9 mouse cellular contexts compared by ENCODE assay signal in genomic region chr4:95742986-95743385, GRCm38 (mm10).
DNase-seq lines count a peak whose midpoint lies in the region; ATAC-seq and TF ChIP-seq lines count a peak whose summit lies in the region.
"Had no signal": no experiment of that assay in that cellular context is flagged by ENCODE, and none has a peak within 500 bp of the region (broad histone marks: within the 10 kb centered on the region; RNA-seq: fewer than 3 reads in every experiment).

No protein-coding gene starts in this region.

- no peaks in the 10 kb centered on the region for H3K9me3 ChIP-seq in kidney, embryonic 14.5 days (ENCODE audit: control insufficient read depth, low read length)
- H3K9me3 ChIP-seq in heart, embryonic 12.5 days (replicated peaks) = no peaks in the 10 kb centered on the region
- H3K9me3 ChIP-seq: limb, embryonic 13.5 days had no signal

- TF ChIP-seq POLR2A in testis, adult 2 months (IDR thresholded peaks at IDR 0.05; ENCODE audit: control insufficient read depth, low read depth, low read length) = no peak

- no peaks in the 10 kb centered on the region for H3K36me3 ChIP-seq in kidney, embryonic 14.5 days (ENCODE audit: control insufficient read depth, insufficient read depth, low read length)
- no peaks in the 10 kb centered on the region for H3K36me3 ChIP-seq in heart, embryonic 12.5 days
- no peaks in the 10 kb centered on the region for H3K36me3 ChIP-seq in testis, adult 2 months (ENCODE audit: control insufficient read depth, insufficient read depth, low read length)
- H3K36me3 ChIP-seq: limb, embryonic 13.5 days had no signal

- no peak for DNase-seq in kidney, adult 11 months
- peak; percentile 71 for DNase-seq in brain, adult 2 months (ENCODE audit: low read depth, low spot score)
- peak in 1 of 2 experiments; percentile 30 for DNase-seq in left cerebral cortex, adult 2 months (ENCODE audit: extremely low spot score in 1 of 2, low spot score in 2 of 2)
- DNase-seq in spleen, postnatal 10 days (ENCODE audit: low spot score in 2 of 2) = no peak
- no peak for DNase-seq in cerebellum, postnatal 25 days

- TF ChIP-seq CTCF in left cerebral cortex, adult 2 months (IDR thresholded peaks at IDR 0.05) = peak; percentile 32
- no peak for TF ChIP-seq CTCF in testis, adult 2 months (IDR thresholded peaks at IDR 0.05; ENCODE audit: control insufficient read depth, insufficient read depth, insufficient replicate concordance, low read depth, low read length)

- no peaks in the 10 kb centered on the region for H3K27me3 ChIP-seq in kidney, embryonic 14.5 days (ENCODE audit: control insufficient read depth, insufficient read depth, low read length)
- H3K27me3 ChIP-seq in heart, embryonic 12.5 days (replicated peaks) = no peaks in the 10 kb centered on the region
- H3K27me3 ChIP-seq in testis, adult 2 months (ENCODE audit: control insufficient read depth, insufficient read depth, low read length) = no peaks in the 10 kb centered on the region
- H3K27me3 ChIP-seq: limb, embryonic 13.5 days had no signal

- 28% methylated on average over 4 of the region's 4 CpGs for WGBS in kidney, embryonic 14.5 days
- WGBS in heart, embryonic 12.5 days = 12% methylated on average over 4 of the region's 4 CpGs

- H3K4me2 ChIP-seq in kidney, embryonic 14.5 days (replicated peaks; ENCODE audit: low read depth, low read length) = no peak overlapping the region
- no peak overlapping the region for H3K4me2 ChIP-seq in heart, embryonic 12.5 days
- H3K4me2 ChIP-seq: limb, embryonic 13.5 days had no signal

- H3K4me3 ChIP-seq in kidney, embryonic 14.5 days (ENCODE audit: low read length) = no peak overlapping the region
- H3K4me3 ChIP-seq in heart, embryonic 12.5 days = no peak overlapping the region
- no peak overlapping the region for H3K4me3 ChIP-seq in left cerebral cortex, adult 2 months
- H3K4me3 ChIP-seq in testis, adult 2 months (ENCODE audit: control insufficient read depth, low read depth, low read length) = no peak overlapping the region
- H3K4me3 ChIP-seq: limb, embryonic 13.5 days had no signal

- ATAC-seq in kidney, embryonic 14.5 days (ENCODE audit: low FRiP score, low TSS enrichment) = no peak
- no peak for ATAC-seq in heart, embryonic 12.5 days (ENCODE audit: insufficient number of reproducible peaks, low FRiP score)

- 0 out of 2 replicates have a peak overlapping the region, but pooled peaks have one; percentile 23 for H3K9ac ChIP-seq in kidney, embryonic 14.5 days (ENCODE audit: low read depth, low read length)
- no peak overlapping the region for H3K9ac ChIP-seq in heart, embryonic 12.5 days
- H3K9ac ChIP-seq: limb, embryonic 13.5 days had no signal

- no peak overlapping the region for H3K27ac ChIP-seq in kidney, embryonic 14.5 days (ENCODE audit: low read depth, low read length)
- H3K27ac ChIP-seq in heart, embryonic 12.5 days (ENCODE audit: poor library complexity, severe bottlenecking) = peak overlapping the region; percentile 45; the same call in 1 of the 2 replicates
- H3K27ac ChIP-seq in left cerebral cortex, adult 2 months = no peak overlapping the region
- peak overlapping the region; percentile 85 for H3K27ac ChIP-seq in testis, adult 2 months (ENCODE audit: control insufficient read depth, insufficient read depth, low read depth, low read length)
- H3K27ac ChIP-seq: limb, embryonic 13.5 days had no signal

- peaks cover 9% of the 10 kb centered on the region for H3K4me1 ChIP-seq in kidney, embryonic 14.5 days (ENCODE audit: control insufficient read depth, insufficient read depth, low read length)
- H3K4me1 ChIP-seq in heart, embryonic 12.5 days (replicated peaks) = peaks cover 46% of the 10 kb centered on the region
- H3K4me1 ChIP-seq in testis, adult 2 months (ENCODE audit: control insufficient read depth, insufficient read depth, low read length) = no peaks in the 10 kb centered on the region

- intact Hi-C loops in left cerebral cortex, adult 2 months (cut with DNase I) = loop anchor here (5.0 kb wide), 1 partner anchor 691 kb away; the partner anchor contains the start of gene Jun

Comparison
In these comparisons a context has a peak if more than half of its experiments do, and no peak if none do; other contexts are left out.
1. H3K27ac ChIP-seq: peak in heart, embryonic 12.5 days (single experiment) and testis, adult 2 months (single experiment); none in kidney, embryonic 14.5 days (single experiment) and left cerebral cortex, adult 2 months (single experiment).